Mouse (Mus musculus) kidney, postnatal 25 days (tissue): ENCODE results near the gene Stk38.

Experiments used
- DNase-seq, 2 experiments: peaks; one replicate each; pipeline ENCODE4 v3.0.0; 2021; ENCODE audit warnings: mixed read lengths in 2 of 2

The Stk38 gene

GRCm38 (mm10) chr17:29034264-29034663, 26.5 kb upstream of the Stk38 start:
- DNase-seq: no peak

DNA sequence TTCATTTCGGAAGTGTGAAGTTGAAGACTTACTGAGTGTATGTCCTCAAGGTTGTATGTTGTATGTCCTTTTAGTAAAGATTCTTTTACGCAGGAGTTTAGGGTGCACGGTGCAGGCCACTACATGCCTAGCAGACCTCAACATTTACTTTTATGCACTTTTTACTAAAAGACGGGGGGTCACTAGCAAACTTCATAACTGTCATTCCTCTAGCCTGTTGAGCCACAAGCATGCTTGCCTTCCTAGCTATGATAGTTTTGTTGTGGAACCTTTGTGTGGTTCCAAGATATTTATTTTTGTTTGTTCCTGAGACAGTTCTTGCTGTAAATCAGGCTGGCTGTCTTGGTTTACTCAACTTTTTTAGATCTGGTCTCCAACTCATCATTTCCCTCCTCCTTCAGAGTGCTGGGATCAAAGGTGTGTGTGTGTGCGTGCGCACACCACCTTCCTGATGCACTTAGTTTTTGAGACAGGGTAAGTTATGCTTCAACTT, 25.8 kb upstream of the Stk38 start:
- DNase-seq: peak; percentile 49 to 65

GRCm38 (mm10) chr17:29032274-29033069, 24.7 kb upstream of the Stk38 start, which contains the start of gene Srsf3:
Gene Srsf3 (plus strand): TSS chr17:29032628.
- peak; percentile 100 for DNase-seq

- DNase-seq: peak in 1 of 2 experiments; percentile 52
Measured at GRCm38 (mm10) chr17:29031771-29032273, 24.0 kb upstream of the Stk38 start.

DNA sequence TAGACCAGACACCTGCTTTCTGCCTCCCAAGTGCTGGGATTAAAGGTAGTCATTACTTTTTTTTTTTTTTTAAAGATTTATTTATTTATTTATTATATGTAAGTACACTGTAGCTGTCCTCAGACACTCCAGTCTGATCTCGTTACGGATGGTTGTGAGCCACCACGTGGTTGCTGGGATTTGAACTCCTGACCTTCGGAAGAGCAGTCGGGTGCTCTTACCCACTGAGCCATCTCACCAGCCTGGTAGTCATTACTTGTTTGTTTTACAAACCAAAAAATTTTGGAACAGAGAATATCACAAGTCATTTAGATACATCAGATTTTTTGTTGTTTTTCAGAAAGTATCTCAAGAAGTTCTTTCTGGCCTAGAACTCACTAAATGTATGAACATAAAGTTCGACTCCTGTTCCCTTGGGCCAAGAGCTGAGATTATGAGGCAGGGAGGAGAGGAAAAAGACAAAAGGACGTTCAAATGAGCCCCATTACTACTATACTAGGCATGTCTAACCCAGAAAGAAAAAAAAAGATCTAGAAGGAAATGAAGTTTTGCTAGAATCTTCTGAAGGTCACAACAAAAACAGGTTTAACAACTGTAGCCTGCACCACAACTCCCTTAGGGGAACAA, 23.4 kb upstream of the Stk38 start:
- peak in 1 of 2 experiments; percentile 43 for DNase-seq

DNA sequence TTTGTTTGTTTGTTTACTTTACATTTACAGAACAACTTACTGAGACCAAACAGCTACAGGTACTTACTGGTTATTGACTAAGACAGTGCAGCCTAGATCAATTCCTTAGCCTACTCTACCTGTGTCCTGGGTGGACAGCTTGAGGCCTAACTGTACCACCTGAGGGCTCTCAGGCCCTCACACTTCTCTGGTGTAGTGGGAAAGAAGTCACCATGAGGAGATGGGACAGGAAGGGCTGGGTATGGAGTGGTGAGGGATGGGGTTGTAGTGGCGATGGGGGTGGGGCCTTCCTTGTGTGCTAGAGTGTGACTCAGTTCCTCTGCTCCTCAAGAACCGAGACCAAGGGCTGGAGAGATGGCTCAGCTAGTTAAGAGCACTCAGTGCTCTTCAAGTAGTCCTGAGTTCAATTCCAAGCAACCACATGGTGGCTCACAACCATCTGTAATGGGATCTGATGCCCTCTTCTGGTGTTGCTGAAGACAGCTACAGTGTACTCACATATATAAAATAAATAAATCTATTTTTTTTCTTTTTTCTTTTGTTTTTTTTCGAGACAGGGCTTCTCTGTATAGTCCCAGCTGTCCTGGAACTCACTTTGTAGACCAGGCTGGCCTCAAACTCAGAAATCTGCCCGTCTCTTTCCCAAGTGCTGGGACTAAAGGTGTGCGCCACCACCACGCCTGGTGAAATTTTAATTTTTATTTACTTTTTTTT, 22.7 kb upstream of the Stk38 start:
- no peak for DNase-seq

DNA sequence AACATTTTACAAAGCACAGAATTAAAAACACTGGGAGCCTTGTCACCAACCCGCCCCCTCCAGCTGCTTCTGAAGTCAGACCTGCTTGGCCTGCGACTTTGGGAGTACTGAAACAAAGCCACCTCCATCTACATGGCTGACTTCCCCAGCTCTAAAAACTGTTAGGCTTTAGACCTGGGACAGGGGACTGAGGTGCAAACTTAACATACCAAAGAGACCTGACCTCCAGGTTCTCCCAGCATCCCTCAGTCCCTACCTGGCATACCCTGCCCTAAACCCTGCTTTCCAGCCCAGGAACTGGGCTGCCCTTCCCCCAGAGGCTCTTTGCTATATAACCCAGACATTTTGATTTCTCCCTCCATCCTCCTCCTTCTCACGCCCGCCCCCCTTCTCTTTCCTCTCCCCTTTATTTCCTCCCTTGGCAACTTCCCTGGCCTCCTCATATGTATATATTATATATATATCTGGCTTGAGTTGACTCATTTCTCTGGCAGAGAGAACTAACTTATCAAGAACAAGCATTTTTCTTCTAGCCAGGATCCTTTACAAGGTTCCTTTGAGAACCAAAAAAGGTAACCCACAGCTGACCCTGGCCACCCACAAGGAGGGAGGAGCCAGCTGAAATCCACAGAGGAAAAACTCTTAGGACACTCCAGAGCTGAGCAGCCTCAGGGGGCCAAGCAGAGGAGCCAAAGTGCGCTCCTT, 19.0 kb upstream of the Stk38 start:
- no peak for DNase-seq

DNA sequence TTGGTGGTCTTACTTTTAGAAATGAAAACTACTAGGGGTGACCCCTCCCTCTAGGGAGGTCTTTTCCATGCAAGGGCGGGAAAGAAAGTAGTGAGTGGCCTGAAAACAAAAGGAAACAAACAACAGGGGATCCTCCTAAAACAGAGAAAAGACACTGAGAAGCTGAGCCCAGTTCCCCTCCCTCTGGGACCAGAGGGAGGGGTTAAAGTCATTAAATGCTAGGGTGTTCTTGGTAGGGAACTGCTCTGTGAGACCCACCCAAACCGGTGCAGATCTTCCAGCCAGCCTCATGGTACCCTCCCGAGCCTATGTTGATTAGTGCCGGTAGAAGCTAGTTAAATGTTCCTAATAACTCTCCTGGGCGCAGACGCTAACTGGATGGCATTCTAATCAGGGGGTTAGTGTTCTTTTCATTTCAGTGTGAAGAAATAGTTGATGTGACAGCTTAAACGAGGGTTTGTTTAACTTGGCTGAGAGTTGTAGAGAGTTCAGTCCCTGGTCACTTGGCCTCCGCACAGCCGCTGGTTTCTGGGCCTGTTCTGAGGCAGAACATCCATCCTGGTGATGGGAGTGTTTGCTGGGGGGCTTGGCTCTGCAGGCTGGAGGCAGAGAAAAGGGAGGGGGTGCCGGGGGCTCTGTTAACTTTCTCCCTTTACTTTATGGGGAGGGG, 17.2 kb upstream of the Stk38 start:
- DNase-seq: peak; percentile 38 to 57

DNA sequence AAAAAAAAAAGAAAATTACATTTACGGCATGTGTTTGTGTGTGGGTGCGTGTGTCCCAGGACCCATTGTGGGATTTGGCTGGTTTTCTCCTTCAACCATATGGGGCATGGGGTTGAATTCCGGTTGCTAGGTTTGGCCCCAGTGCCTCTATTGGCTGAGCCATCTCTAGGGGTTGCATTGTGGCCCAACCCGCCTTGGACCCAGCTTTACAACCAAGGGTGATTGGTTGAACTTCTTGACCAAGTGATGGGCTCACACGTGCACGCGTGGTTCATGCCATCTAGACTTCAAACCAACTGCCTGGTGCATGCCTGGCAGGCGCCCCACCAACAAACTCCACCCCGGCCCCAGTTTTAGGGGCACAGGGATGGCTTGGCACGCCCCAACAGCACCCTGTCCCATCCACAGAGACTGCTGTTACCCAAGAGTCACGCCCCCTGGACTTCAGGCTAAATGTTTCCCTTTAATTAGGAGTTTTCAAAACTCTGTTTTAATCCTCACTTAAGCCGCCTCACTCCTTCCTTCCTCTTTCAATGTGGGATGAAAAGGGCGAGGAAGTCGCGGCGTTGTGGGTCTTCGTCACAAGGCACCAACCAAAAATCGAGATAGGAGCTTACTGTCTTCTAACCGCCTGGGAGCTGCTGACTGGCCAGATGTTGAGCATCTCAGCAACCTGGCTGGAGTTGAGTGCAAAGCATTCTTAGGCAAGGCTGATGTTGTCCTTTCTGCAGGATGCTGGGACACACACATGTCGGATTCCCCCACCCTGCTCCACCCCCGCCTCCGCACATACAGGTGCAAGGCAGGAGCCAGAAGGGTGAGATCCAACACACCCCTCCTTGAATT, 16.5 kb upstream of the Stk38 start:
- no peak for DNase-seq

- DNase-seq: no peak
Measured at GRCm38 (mm10) chr17:29023346-29023745, 15.6 kb upstream of the Stk38 start.

GRCm38 (mm10) chr17:29022230-29022819, 14.5 kb upstream of the Stk38 start:
- no peak for DNase-seq

- peak in 1 of 2 experiments; percentile 35 for DNase-seq
Measured at GRCm38 (mm10) chr17:29020444-29020843, 12.6 kb upstream of the Stk38 start.

DNA sequence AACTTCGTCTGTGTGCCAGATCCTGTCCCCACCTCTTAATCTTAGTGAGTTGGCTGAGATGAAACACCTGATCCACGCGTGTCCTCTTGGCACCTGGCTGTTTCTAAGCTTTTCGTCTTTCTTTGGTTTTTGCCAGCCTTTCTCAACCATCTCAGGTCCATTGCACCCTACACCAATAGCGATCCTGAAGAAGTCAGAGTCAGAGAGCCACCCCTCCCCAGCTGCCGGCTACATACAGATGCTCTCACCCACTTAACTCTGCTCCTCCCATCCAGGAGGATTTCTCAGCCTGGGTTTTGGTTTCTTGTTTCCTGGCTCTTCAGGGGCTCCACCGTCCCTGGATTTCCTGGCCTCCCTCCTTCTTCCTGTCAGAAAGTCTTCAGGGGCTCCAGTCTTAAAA, 11.6 kb upstream of the Stk38 start:
- no peak for DNase-seq

GRCm38 (mm10) chr17:29018292-29018984, 10.6 kb upstream of the Stk38 start:
- DNase-seq: peak in 1 of 2 experiments; percentile 26

- no peak for DNase-seq
Measured at GRCm38 (mm10) chr17:29016705-29017104, 8.9 kb upstream of the Stk38 start.

DNA sequence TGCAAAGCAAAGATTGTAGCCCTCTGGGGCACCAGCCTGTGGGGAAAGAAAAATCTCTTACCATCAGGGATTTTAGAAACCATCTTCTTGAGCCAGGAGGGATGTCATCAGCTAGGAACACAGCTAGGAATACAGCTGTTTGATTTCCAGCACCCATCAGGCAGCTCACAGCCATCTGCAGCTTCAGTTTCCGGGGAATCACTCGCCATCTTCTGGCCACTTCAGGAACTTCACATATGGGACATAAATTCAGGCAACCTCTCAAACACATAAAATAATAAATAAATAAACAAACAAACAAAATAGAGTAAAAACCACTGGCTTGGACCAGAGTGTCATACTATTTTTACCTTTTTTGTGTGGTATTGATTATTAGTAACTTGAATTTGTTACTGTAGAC, 7.8 kb upstream of the Stk38 start:
- peak in 1 of 2 experiments; percentile 69 for DNase-seq

DNA sequence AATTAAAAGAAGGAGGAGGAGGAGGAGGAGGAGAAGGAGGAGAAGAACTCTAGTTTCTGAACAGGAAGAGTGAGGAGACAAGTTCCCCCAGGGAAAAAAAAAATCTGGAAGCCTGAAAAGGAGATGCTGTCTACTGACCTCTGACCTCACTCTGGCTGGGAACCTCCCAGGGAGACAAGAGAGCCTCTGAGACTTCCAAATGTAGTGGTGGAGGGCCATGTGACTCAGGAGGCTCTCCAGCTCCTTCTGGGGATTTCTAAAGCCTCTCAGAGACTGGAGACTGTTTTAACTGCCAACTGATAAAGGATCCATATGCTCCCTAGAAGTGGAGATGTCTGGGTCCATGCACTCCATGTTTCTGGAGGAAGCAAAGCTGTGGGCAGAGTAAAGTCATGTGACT, 6.4 kb upstream of the Stk38 start:
- no peak for DNase-seq

DNA sequence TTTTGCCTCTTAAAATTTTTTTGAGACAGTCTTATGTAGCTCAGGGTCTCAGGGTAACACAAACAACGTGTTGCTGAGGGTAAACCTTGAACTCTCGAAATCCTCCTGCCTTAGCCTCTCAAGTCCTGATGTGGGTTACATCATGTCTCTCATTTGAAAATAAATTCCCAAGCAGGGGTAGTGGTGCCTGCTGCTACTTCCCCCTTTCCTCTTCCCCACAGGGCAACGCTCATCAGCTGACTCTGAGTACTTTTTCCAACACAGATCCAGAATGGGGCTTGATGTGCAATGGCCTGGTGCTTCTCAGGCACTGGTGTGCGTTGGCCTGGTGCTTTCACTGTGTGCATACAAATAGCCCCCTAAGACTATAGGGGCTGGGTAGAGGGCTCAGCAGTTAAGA, 1.4 kb upstream of the Stk38 start:
- no peak for DNase-seq

DNA sequence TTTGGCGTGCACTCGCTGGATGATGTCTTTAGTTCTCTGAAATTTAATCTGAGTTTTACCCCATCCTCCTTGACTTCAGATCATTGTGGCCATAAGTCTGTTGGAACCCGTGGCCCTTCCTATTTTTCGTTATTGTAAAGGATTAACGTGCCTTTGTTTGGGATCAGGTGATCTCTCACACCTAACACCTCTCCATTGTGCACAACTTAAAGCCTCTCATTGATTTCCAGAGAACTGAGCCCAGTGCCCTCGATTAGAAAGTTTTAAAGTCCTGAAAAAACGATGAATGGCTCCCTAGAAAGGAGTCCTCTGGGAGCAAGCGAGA, 493 bp upstream of the Stk38 start:
- no peak for DNase-seq

- DNase-seq: no peak
Measured at GRCm38 (mm10) chr17:29007243-29007640, 553 bp downstream of the Stk38 start.
